Mouse (Mus musculus): Measurements from ENCODE around the gene Akna.
"Not testable (repeated sequence)": the region's sequence is repeated elsewhere in the genome, so short reads cannot be mapped to it uniquely, and the experiment has no call there.

Akna gene

DNA sequence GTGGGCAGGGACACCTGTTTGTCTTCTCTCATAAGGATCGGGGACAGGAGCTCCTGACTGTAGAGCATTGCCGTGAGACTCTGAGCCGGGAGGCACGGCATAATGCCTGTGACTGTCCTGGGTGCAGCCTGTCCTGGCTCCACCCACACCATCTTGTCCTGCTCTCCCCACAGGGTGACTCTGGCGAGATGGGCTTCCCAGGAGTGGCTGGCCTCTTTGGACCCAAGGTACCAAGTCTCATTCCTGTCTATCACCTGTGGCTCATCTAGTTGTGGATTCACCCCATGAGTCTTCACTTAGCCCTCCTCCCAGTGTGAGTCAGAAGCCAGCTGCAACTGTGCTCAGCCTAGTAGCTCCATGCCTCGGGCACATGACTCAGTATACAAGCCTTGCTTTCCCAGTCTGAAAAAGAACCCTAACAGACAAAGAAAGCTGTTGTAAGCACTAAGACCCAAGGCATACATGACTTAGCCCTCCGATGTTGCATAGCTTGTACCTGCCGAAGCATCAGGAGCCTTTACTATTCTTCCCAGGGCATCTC, 79.8 kb downstream of the Akna start:
- DNase-seq (ENCODE audit: low read depth, low spot score) = no peak

DNA sequence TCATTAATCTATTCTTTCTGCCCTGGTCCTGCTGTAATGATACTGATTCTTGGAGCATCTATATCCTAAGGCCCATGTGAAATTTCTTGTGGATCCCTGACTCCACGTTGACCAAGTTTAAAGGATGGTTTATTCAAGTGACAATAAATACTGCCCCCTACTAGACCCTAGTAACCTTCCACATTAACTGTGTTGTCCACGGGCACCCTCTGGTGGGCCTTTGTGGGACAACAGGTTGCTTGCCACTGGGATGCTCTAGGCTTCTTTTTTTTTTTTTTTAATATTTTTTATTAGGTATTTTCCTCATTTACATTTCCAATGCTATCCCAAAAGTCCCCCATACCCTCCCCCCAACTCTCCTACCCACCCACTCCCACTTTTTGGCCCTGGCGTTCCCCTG, 83.6 kb downstream of the Akna start:
- DNase-seq (ENCODE audit: low read depth, low spot score) = not testable (repeated sequence)
